Mouse (Mus musculus) neutrophil, adult 5-6 weeks (primary cell): ENCODE results near the gene Hephl1. TPM values are rescaled to one million over a fixed set of nuclear protein-coding genes. Genes with fewer than 3 reads are reported as not detected.

ENCODE experiments used
- ATAC-seq: fragments of 151-379, 151-347 bp; 2 replicates; pipeline ENCODE4 v1.8.0; 2017; ENCODE audit warnings: mild to moderate bottlenecking, moderate TSS enrichment; ENCODE audit not compliant: insufficient number of reproducible peaks, poor library complexity, low FRiP score, severe bottlenecking; ENCODE audit errors: extremely low read depth
- total RNA-seq: library from RNA; stranded (forward); fragments of 200-1000 nt; gene quantifications from 2 replicates; pipeline ENCODE4 v1.2.3, GENCODE M21; 2017

Hephl1 gene
- total RNA-seq, 1 experiment from 2014 or later, result not detected

DNA sequence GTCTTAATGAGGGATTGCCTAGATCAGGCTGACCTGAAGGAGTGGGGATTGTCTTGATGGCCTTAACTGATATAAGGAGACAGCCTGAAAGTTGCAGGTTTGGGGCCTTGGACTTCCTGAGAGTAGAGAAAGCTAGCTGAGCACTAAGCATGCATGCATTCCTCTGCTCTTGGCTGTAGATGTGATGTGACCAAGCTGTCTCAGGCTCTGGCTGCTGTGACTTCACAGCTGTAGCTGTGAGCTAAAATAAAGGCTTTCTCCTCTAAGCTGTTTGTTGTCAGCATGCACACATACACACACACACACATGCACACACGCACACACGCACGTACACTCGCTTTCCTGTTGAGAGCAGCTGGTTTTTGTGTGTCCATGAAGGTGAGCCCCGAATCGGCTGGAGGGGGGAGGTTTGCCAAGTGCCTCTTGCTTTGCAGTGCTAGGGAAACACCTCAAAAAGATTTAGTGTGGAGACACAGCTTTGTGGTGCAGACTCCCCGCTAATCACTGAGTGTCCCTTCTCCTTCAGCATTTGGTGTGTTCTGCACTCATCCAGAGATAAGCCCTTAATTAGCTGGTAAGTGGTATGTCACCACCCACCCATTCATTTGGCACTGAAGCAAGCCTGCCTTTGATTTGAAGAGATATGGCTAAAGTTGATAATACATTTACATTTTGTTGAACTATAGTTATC is 43.8 kb downstream of the Hephl1 start:
- no peak for ATAC-seq

DNA sequence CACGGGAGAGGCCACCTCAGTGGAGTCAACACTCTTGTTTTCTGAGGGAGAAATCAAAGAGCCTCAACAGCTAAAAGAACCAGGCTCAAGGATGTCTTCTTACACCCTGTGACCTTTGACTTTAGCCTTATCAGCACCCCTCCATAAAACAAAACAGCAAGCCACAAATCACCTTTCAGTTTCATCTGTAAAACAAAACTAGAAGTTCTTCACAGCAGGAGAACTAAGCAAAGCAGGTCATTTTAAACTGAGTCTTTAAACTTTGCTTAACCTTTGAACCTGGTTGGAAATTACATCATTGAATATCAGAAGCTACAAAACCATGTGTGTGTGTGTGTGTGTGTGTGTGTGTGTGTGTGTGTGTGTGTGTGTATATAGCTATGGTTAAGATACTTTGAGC is 47.7 kb downstream of the Hephl1 start:
- no peak for ATAC-seq

DNA sequence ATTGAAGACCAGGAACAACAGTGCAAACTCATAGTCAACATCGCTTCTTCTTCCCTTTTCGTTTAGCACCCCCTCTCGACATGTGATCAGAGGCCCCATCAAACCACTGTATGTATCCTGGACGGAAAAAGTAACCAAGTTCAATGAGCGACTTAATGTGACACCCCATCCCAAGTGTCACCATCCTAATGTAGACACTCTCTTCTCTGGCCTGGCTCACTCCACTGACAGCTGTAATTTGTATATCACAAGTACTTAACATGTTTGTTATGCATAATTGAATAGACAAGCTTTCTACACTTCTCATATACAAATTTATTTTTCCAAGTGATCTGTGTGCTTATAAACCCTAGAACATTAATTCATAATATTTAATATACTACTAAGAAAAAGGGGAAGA is 51.1 kb downstream of the Hephl1 start:
- no peak for ATAC-seq

DNA sequence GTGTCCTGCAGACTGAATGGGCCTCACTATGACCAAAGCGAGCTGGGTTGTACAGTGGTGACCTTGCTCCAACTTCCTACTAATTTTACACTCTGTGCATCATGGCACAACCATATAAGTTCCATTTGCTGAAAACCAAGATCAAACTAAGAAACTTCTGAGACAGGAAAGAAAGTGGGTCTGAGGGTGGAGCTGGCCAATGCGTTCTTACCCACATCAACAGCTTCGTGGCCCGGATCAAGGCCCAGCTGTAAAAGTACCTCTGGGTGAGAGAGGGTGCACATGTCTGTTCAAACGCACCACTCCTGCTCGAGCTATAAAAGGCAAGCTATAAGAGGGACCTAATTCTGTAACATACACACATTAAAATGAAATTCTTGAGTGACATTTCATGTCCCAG is 51.9 kb downstream of the Hephl1 start:
- no peak for ATAC-seq

DNA sequence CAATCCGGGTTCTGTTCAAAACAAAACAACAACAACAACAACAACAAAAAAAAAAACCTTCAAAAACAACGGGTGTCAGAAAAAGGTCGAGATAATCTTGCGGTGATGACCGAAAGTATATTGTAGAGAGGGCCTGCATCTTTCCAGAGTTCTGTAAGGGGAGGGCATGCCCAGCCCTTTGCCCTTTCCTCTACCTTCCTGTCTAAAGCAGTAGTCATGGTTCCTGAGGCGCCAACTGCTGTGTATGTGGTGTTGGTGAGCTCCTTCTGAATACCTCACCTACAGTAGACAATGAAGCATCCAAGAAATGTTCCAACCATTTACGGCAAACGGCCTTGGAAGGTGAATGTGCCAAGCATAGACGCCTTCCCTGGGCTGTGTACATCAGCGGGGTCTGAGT is 66.2 kb downstream of the Hephl1 start:
- no peak for ATAC-seq

DNA sequence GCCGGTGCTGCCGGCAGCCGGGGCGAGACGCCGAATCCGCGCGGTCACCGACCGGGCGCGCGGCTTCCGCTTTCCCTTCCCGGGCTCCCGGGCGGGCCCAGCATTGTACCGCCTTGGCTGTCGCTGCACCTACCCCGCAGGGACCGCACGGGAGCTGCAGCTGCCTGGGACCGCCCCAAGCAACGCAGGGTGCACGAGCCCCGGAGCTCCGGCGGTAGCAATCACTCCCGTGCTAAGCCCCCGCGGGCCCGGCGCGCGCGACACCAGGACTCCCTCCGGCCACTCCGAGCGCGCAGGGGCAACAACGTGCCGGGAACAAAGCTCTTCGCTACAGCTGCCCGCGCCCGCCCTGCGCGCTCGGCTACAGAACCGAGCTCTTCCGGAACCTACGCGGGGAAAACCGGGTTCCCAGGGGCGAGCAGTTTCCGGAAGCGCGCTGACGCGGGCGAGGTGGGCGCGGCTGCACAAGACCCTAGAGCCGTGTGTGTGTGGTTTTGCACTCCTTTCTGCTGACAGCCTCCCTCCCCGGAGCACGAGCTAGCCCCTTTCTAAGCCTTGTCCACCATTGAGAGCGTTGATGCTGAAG is 66.7 kb downstream of the Hephl1 start, which contains the start of gene Panx1:
Gene Panx1 (minus strand): TSS at position 395 of the 586 bp plus-strand sequence.
- ATAC-seq, result peak; percentile 71

DNA sequence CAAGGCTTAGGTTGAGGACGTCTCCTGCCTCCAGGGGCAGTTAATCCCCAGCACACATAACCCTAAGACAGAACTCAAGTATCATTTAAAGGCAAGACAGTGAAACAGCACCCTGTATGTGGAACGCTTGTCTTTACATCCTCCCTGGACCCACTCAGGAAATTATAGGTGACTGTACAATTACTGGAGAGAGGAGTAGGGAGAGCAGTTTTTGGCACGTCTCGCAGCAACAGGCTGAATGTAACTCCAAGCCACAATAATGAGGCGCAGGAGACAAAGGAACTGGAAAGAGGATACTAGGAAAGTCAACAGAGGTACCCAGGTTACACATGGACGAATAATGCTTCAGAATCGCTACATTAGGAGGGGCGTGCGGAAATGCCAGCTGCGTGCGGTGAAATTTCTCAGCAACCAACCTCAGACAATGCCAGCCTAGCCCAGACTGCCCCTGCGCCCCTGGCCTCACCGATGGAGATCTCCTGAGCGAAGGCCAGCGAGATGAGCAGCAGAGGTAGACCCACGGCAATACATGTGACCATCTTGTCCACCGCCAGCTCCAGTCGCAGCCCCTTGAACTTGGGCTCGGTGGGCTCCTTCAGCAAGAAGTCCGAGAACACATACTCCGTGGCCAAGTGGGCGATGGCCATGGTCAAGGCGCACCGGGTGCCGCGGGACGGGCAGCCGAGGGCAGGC is 67.4 kb downstream of the Hephl1 start:
- ATAC-seq, result no peak

DNA sequence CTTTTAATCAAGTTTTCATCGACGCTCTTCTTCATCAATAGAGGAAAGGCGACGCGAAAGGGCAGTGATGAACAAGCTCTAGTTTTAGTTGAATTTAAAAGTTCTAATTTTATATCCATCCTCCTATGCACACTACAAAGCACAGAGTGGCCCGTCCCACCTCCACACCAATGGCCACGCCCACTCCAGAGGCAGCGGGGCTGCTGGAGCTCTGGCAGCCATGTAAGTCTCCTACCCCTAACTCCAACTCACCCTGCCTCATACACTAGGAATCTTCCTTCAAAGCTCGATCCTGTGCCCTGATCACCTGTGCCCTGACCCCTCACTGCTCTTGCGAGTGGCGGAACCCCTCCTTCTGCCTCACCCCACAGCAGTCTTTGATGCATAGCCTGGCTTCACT is 70.4 kb downstream of the Hephl1 start:
- ATAC-seq, result no peak

DNA sequence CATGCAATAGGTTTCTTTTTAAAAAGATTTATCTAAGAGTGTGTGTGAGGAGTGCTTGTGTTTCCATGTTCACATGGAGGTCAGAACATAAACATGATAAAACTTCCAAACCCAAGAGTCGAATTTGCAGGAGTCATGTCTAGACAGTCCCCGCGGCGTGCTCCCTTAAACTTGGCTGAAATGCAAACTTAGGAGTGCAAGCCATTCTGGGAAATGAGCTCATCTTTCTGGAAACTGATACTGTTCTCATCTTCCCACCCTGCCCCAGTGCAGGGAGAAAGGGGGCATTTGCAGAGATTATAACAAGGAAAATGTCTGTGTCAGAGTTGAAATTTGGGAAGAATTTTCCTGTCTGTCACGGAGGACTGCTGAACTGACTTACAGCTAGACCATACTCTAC is 72.1 kb downstream of the Hephl1 start:
- ATAC-seq, result no peak

DNA sequence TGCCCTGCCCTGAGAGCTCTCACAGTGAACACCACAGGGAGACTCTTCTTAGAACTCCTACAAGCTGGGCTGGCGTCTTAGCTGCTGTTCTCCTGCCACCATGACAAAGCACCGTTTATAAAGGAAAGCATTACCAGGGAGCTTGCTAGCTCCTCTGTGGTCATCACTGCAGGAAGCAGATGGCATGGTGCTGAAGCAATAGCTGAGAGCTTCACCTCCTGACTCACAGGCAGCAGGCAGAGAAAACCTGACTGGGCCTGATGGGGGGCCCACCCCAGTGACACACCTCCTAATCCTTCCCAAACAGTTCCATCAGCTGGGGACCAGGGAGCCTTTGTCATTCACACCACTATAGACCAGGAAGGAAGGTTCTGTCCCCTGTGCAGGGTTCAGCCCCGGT is 74.2 kb downstream of the Hephl1 start:
- no peak for ATAC-seq

DNA sequence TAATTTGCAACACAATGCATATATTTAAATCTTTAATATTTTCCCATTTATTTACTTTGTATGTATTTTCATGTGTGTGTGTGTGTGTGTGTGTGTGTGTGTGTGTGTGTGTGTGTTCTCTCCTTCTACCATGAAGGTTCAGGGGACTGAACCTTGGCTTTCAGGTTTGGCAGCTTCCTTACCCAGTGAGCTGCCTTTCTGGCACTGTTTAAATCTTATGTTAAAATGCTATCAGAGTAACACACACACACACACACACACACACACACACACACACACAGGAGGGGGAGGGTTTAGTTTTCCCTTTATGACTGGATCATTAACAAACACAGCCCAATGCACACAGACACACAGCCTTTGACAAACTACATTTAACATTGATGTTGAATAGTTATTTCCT is 74.7 kb downstream of the Hephl1 start:
- no peak for ATAC-seq

DNA sequence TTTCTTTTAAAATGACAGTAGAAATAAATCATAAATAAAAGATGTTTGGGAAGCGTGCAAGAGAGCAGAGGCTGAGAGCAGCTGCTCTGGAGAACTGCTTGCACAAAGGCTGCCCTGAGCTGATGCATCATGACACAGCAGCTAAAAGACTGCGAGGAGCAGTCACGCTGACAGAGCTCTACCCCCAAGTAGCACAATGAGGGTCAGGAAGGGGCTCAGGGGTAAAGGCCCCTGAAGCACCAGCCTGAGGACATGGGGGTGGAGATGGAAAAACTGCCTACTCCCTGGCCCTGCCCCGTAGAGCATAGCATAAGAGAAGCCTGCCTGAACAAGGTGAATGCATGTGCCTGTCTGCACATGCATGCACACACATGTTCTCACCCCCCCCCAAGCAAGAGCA is 75.1 kb downstream of the Hephl1 start:
- ATAC-seq, result no peak

DNA sequence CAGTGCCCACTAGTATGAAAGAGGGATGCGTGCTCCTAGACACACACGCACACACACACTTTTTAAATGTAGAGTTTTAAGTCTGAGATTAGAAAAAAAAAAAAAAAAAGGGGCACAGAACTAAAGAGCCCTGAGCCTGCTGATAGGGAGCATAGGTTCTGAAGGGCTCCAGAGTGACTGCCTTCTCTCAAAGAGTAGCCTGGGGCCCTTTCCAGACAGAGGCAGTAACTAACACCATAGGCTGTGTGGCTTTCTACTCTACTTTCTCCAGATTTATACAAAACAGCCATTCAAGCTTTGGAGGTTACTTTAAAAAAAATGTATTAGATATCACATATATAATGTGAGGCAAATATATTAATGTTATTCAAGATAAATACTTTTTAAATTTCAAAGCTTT is 75.5 kb downstream of the Hephl1 start:
- no peak for ATAC-seq

DNA sequence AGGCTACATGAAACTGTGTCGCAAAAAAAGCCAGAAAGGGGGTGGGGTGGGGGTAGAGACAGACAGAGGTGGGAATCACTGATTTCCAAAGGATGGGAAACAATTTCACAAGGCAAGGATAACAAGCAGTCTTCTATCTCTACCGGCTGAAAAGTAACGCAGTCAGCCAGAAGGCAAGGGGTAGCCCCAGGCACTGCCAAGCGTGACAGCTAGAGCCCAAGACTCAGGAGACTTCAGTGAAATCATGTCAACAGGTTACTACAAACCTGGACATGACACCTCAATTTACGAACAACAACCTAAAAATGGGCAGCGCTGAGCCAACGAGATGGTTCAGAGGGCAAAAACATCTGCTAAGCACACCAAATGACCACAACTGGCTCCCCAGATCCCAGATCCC is 75.9 kb downstream of the Hephl1 start:
- ATAC-seq, result no peak

DNA sequence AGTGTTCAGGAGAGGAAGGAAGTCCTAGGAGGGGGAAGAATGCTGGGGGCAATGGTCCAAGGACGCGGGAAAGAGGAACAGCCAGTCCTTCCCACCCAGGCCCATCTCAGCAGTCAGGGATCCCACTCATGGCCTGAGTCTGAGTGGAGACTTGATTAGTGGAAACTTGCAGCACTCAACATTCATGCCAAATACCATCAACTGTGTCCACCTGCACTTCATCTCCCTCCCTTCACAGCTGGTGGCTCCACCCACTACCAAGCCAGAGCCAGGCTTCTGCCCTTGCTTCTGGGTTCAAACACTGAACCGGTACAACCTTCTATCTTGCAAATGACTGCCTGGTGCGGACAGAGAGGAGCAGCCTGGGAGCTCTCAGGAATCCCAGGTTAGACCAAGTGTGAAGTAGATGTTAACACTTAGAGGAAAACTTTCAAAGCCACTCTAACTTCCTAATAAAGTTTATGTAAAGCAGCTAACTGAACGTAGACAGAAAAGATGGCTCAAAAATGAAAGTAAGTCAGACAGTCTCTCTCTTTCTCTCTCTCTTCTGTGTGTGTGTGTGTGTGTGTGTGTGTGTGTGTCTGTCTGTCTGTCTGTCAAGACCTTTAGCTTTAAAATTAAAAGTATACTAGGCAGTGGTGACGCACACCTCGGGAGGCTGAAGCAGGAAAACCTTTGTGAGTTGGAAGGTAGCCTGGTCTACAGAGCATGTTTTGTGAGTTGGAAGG is 77.2 kb downstream of the Hephl1 start:
- 0 out of 2 replicates have a peak, but pooled peaks have one; percentile 13 for ATAC-seq

DNA sequence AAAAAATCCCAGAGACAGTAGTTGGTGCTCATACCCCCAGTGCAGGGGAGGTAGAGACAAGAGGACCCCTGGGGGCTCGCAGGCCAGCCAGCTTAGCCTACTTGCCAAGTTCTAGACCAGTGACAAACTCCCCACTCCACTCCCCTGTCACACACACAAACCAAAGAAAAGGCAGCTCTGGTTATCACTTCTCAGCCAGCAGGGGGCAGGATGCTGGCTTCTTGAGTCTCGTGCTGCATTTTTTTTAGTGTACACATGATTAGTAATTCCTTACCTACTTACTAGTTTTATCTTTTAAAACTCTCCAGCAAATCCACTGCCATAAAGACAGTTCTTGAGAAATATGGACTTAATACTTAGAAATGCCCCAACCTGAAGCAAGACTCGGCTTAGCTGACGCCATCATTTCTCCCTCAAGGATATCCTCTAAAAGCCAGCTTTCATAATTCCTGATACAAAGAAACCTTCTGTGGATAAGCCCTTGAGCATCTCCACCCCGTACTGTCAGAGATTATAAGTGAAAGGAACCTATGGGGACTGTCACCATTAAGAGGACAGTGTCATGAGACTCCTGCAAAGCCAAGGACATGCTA is 78.2 kb downstream of the Hephl1 start:
- ATAC-seq, result no peak

DNA sequence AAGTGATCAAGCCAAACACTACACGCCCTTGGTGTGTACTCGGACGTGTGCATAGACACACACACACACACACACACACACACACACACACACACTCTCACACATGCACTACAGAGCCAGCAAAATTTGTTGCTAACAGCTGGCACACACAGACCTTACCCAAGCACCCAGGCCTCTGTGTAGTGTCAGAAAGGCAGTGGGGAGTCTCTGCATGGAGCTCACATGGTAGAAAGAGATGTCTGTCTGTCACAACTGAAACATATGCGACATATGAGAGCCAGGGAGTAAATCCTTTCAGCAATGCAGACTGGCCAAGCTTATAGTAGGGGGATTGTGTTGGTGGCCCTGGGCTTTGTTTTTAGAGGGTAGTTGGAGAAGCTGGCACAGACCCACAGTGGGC is 79.1 kb downstream of the Hephl1 start:
- no peak for ATAC-seq

DNA sequence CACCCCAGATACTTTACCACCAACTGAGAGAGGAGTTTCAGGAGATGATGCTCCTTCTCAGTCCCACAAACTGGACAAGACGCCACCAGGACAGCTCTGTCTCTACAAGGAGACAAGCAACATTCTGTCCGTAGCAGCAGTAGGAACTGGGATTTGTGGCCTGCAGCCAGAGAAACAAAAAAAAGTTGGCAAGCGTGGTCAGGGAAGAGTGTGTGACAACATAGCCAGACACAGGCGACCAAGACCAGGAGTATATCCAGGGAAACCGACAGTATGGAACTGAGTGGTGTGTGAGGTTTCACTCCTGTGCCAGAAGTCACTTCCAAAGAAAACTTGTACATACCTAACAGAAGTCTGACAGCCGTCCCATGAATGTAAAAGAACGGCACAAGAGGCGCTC is 81.1 kb downstream of the Hephl1 start:
- ATAC-seq, result no peak

DNA sequence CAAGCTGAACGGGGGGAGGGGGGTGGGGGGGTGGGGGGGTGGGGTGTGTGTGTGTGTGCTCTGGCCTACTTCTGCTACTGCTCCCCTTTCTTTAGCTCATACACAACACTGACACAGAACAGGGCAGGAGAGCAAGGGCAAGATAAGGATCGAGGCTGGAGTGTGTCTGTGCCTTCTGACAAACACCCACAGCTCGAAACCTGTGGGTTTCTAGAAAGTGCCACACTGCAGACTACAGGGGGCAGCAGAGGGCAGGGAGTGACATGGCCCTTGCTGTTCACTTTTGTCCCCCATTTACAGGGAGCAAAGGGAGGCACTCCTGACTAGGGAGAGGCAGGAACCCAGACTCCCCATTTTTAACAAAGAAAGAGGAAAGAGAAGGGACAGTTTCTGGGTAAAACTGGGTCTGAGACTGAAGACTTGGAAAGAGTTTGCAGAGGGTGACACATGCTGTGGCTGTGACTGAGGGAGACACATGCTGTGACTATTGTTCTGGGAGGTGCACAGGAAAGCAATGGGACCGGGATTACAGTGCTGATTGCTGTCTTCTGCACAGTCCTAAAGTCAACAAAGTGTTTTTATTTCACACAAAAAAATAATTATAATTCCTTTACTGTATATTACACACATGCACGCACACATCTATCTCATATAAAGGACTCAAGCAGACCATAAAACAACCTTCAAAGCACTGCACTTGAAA is 82.7 kb downstream of the Hephl1 start:
- peak; percentile 59; the same call in 1 of the 2 replicates for ATAC-seq
